Mouse (Mus musculus): ENCODE data around the gene Wdr81. TPM values are rescaled to one million over a fixed set of nuclear protein-coding genes. Genes with fewer than 3 reads are reported as not detected.

Wdr81 gene
- polyA plus RNA-seq, 1 experiment = 52.1 TPM

GRCm38 (mm10) chr11:75450936-75451335 is 3.6 kb downstream of the Wdr81 start:
- no peak overlapping the region for H3K4me3 ChIP-seq (ENCODE audit: control insufficient read depth, insufficient read depth, low read length)
- peaks cover 18% of the 10 kb centered on the region for H3K36me3 ChIP-seq (ENCODE audit: control insufficient read depth, insufficient read depth, low read length)
- H3K4me1 ChIP-seq (replicated peaks; ENCODE audit: control insufficient read depth, insufficient read depth, low read length) = peaks cover 32% of the 10 kb centered on the region
- DNase-seq = no peak
- H3K27me3 ChIP-seq (ENCODE audit: control insufficient read depth, insufficient read depth, low read length) = no peaks in the 10 kb centered on the region
- 97% methylated on average over 15 of the region's 15 CpGs for WGBS
- TF ChIP-seq POLR2A (IDR thresholded peaks at IDR 0.05; ENCODE audit: control insufficient read depth, extremely low read depth, insufficient read depth, low read length, poor library complexity) (no peak), CTCF (IDR thresholded peaks at IDR 0.05; ENCODE audit: borderline replicate concordance, control insufficient read depth, extremely low read depth, insufficient read depth, low read length, poor library complexity) (no peak)
- H3K27ac ChIP-seq (ENCODE audit: control insufficient read depth, insufficient read depth, low read length) = no peak overlapping the region

GRCm38 (mm10) chr11:75450304-75450908 is 4.1 kb downstream of the Wdr81 start:
- no peaks in the 10 kb centered on the region for H3K27me3 ChIP-seq (ENCODE audit: control insufficient read depth, insufficient read depth, low read length)
- H3K27ac ChIP-seq (ENCODE audit: control insufficient read depth, insufficient read depth, low read length) = no peak overlapping the region
- no peak for DNase-seq
- peaks cover 27% of the 10 kb centered on the region for H3K4me1 ChIP-seq (replicated peaks; ENCODE audit: control insufficient read depth, insufficient read depth, low read length)
- WGBS = 87% methylated on average over 8 of the region's 8 CpGs
- no peak for TF ChIP-seq CTCF (IDR thresholded peaks at IDR 0.05; ENCODE audit: borderline replicate concordance, control insufficient read depth, extremely low read depth, insufficient read depth, low read length, poor library complexity)
- TF ChIP-seq POLR2A (IDR thresholded peaks at IDR 0.05; ENCODE audit: control insufficient read depth, extremely low read depth, insufficient read depth, low read length, poor library complexity) = no peak
- peaks cover 18% of the 10 kb centered on the region for H3K36me3 ChIP-seq (ENCODE audit: control insufficient read depth, insufficient read depth, low read length)
- H3K4me3 ChIP-seq (ENCODE audit: control insufficient read depth, insufficient read depth, low read length) = no peak overlapping the region

- Histone ChIP-seq H3K27me3 (ENCODE audit: control insufficient read depth, insufficient read depth, low read length) (no peaks in the 10 kb centered on the region), H3K36me3 (ENCODE audit: control insufficient read depth, insufficient read depth, low read length) (peaks cover 18% of the 10 kb centered on the region), H3K4me3 (ENCODE audit: control insufficient read depth, insufficient read depth, low read length) (no peak overlapping the region), H3K27ac (ENCODE audit: control insufficient read depth, insufficient read depth, low read length) (no peak overlapping the region), H3K4me1 (replicated peaks; ENCODE audit: control insufficient read depth, insufficient read depth, low read length) (peaks cover 20% of the 10 kb centered on the region)
- 86% methylated on average over 7 of the region's 7 CpGs for WGBS
- no peak for TF ChIP-seq CTCF (IDR thresholded peaks at IDR 0.05; ENCODE audit: borderline replicate concordance, control insufficient read depth, extremely low read depth, insufficient read depth, low read length, poor library complexity)
- no peak for DNase-seq
Observed at GRCm38 (mm10) chr11:75449695-75450094, 4.8 kb downstream of the Wdr81 start.

- no peak overlapping the region for H3K4me3 ChIP-seq (ENCODE audit: control insufficient read depth, insufficient read depth, low read length)
- no peak for TF ChIP-seq CTCF (IDR thresholded peaks at IDR 0.05; ENCODE audit: borderline replicate concordance, control insufficient read depth, extremely low read depth, insufficient read depth, low read length, poor library complexity)
- no peak for TF ChIP-seq POLR2A (IDR thresholded peaks at IDR 0.05; ENCODE audit: control insufficient read depth, extremely low read depth, insufficient read depth, low read length, poor library complexity)
- peaks cover 13% of the 10 kb centered on the region for H3K4me1 ChIP-seq (replicated peaks; ENCODE audit: control insufficient read depth, insufficient read depth, low read length)
- 72% methylated on average over 3 of the region's 3 CpGs for WGBS
- no peak overlapping the region for H3K27ac ChIP-seq (ENCODE audit: control insufficient read depth, insufficient read depth, low read length)
- no peak for DNase-seq
- H3K27me3 ChIP-seq (ENCODE audit: control insufficient read depth, insufficient read depth, low read length) = no peaks in the 10 kb centered on the region
- H3K36me3 ChIP-seq (ENCODE audit: control insufficient read depth, insufficient read depth, low read length) = peaks cover 18% of the 10 kb centered on the region
Observed at GRCm38 (mm10) chr11:75448575-75448974, 5.9 kb downstream of the Wdr81 start.

GRCm38 (mm10) chr11:75443711-75444110 is 10.8 kb downstream of the Wdr81 start:
- H3K4me3 ChIP-seq (ENCODE audit: control insufficient read depth, insufficient read depth, low read length) = no peak overlapping the region
- no peak for DNase-seq
- H3K27ac ChIP-seq (ENCODE audit: control insufficient read depth, insufficient read depth, low read length) = no peak overlapping the region
- TF ChIP-seq POLR2A (IDR thresholded peaks at IDR 0.05; ENCODE audit: control insufficient read depth, extremely low read depth, insufficient read depth, low read length, poor library complexity) (no peak), CTCF (IDR thresholded peaks at IDR 0.05; ENCODE audit: borderline replicate concordance, control insufficient read depth, extremely low read depth, insufficient read depth, low read length, poor library complexity) (no peak)
- 95% methylated on average over 8 of the region's 8 CpGs for WGBS
- H3K4me1 ChIP-seq (replicated peaks; ENCODE audit: control insufficient read depth, insufficient read depth, low read length) = no peaks in the 10 kb centered on the region
- H3K36me3 ChIP-seq (ENCODE audit: control insufficient read depth, insufficient read depth, low read length) = peaks cover 20% of the 10 kb centered on the region
- H3K27me3 ChIP-seq (ENCODE audit: control insufficient read depth, insufficient read depth, low read length) = no peaks in the 10 kb centered on the region

GRCm38 (mm10) chr11:75441601-75442000 is 12.9 kb downstream of the Wdr81 start:
- Histone ChIP-seq H3K36me3 (ENCODE audit: control insufficient read depth, insufficient read depth, low read length) (peaks cover 5% of the 10 kb centered on the region; the same call in 1 of the 2 replicates), H3K4me1 (replicated peaks; ENCODE audit: control insufficient read depth, insufficient read depth, low read length) (no peaks in the 10 kb centered on the region), H3K27me3 (ENCODE audit: control insufficient read depth, insufficient read depth, low read length) (no peaks in the 10 kb centered on the region), H3K4me3 (ENCODE audit: control insufficient read depth, insufficient read depth, low read length) (no peak overlapping the region), H3K27ac (ENCODE audit: control insufficient read depth, insufficient read depth, low read length) (no peak overlapping the region)
- no peak for TF ChIP-seq CTCF (IDR thresholded peaks at IDR 0.05; ENCODE audit: borderline replicate concordance, control insufficient read depth, extremely low read depth, insufficient read depth, low read length, poor library complexity)
- no peak for TF ChIP-seq POLR2A (IDR thresholded peaks at IDR 0.05; ENCODE audit: control insufficient read depth, extremely low read depth, insufficient read depth, low read length, poor library complexity)
- no peak for DNase-seq
- 98% methylated on average over 16 of the region's 16 CpGs for WGBS

- Histone ChIP-seq H3K27me3 (ENCODE audit: control insufficient read depth, insufficient read depth, low read length) (no peaks in the 10 kb centered on the region), H3K36me3 (ENCODE audit: control insufficient read depth, insufficient read depth, low read length) (peaks cover 5% of the 10 kb centered on the region; the same call in 1 of the 2 replicates), H3K27ac (ENCODE audit: control insufficient read depth, insufficient read depth, low read length) (no peak overlapping the region), H3K4me1 (replicated peaks; ENCODE audit: control insufficient read depth, insufficient read depth, low read length) (no peaks in the 10 kb centered on the region), H3K4me3 (ENCODE audit: control insufficient read depth, insufficient read depth, low read length) (no peak overlapping the region)
- TF ChIP-seq POLR2A (IDR thresholded peaks at IDR 0.05; ENCODE audit: control insufficient read depth, extremely low read depth, insufficient read depth, low read length, poor library complexity) (no peak), CTCF (IDR thresholded peaks at IDR 0.05; ENCODE audit: borderline replicate concordance, control insufficient read depth, extremely low read depth, insufficient read depth, low read length, poor library complexity) (no peak)
- no peak for DNase-seq
- WGBS = 93% methylated on average over 7 of the region's 7 CpGs
Observed at GRCm38 (mm10) chr11:75441034-75441433, 13.5 kb downstream of the Wdr81 start.

Measured in thymus, adult 2 months (tissue).